Mouse (Mus musculus) cerebellum, adult (tissue): ENCODE data around the gene Spaca4.

Experiments used
- ATAC-seq: cut with Nextera tagmentation; 2 replicates; pipeline ENCODE4 v1.9.2; 2017; ENCODE audit warnings: mild to moderate bottlenecking, moderate library complexity, mixed read lengths; ENCODE audit not compliant: insufficient number of reproducible peaks, low FRiP score, low TSS enrichment

Spaca4 gene

GRCm38 (mm10) chr7:45725713-45726112, at the start of gene Spaca4:
Spaca4 (minus strand) TSS chr7:45725813.
- ATAC-seq, result no peak

- no peak for ATAC-seq
These were observed 49.6 kb upstream of the Spaca4 start for GRCm38 (mm10) chr7:45775237-45775636.

DNA sequence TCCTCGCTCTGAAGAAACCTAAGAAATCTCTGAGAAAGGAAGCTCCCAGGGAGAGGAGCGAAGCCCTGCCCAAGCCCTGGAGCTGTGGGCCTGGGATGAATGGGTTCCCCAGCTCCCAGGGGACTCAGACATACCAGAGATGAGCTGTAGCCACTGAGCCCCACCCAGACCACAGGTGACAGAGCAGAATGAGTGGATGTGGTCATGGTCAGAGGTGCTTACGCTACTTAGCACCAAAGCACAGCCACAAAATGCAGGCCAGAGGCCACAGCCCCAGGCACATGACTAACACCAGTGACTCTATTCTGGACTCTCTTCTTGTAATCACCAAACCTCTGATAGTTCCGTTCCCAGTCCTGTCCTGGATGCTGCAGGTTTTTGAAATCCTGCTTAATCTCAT, 45.5 kb upstream of the Spaca4 start:
- no peak for ATAC-seq

- ATAC-seq, result no peak
These were observed 44.9 kb upstream of the Spaca4 start for GRCm38 (mm10) chr7:45770427-45771082.

DNA sequence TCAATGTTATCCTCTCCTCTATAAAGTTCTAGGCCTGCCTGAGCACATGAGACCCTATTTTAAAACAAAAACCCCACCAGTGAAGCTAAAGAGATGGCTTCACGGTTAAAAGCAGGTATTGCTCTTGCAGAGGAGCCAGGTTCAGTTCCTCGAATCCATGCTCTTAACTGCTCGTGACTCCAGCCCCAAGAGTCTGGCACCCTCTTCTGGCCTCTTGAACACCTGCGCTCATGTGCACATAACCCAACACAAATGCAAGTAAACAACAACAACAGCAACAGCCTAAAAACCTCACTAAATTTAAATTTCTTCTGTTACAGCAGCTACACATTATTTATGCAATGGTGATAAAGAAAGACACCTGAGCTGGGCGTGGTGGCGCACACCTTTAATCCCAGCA, 41.9 kb upstream of the Spaca4 start:
- ATAC-seq, result no peak

DNA sequence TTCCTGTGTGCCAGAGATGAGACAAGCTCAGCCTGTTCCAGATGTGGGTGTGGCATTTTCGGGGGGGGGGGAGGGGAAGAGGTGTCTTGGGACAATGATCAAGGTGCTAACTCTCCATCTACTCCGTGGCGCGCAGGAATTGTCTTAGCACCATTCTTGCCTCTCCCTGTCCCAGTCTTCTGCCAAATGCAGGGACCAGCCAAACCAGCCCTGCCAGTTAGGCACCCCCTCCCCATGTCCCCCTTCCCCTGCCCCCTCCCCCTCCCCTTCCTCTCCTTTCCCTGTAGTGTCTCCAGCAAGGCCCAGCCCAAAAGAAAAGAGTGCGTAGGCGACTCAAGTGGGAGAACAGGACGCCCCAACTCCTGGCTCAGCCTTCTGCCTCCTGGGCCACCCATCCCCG, 41.2 kb upstream of the Spaca4 start:
- ATAC-seq, result no peak

DNA sequence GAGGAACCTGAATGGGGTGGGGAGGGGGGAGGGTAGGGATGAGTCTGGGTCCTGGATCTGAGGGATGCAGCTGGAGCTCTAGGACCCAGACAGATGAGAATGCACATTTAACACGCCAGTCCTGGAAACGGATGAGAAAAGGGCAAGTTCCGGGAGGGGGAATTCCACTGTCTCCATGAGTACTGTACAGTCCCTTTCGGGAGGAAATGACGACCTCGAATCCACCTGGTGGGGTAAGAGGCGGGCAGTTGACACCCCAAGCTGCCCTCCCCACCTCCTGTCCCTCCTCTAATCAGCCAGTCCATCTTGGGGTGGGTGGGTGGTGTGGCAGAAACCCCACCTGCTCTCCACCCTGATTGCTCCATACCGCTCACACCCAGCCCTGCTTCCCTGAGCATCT, 40.4 kb upstream of the Spaca4 start:
- no peak for ATAC-seq

- no peak for ATAC-seq
These were observed 34.5 kb upstream of the Spaca4 start for GRCm38 (mm10) chr7:45760151-45760550.

DNA sequence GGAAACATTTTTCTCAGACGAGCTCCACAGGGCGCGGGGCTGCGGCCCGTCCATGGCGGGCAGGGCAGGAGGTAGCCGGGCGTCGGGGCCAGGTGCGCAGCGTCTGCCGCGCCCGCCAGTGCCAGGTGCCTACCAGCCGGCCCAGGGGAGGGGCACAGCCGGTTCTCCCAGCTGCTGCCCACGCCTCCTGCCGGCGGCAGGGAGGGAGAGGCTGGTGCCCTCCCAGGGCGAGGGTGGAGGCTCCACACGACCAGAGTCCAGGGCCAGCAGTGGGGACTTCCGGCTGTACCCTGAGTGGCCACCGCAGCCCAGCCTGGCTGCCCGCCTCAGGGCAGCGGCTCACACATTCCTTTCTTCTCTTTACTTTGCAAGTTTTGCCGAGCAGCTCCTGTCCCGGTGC, 33.8 kb upstream of the Spaca4 start:
- no peak for ATAC-seq

GRCm38 (mm10) chr7:45755703-45756102, 30.1 kb upstream of the Spaca4 start:
- ATAC-seq, result no peak

DNA sequence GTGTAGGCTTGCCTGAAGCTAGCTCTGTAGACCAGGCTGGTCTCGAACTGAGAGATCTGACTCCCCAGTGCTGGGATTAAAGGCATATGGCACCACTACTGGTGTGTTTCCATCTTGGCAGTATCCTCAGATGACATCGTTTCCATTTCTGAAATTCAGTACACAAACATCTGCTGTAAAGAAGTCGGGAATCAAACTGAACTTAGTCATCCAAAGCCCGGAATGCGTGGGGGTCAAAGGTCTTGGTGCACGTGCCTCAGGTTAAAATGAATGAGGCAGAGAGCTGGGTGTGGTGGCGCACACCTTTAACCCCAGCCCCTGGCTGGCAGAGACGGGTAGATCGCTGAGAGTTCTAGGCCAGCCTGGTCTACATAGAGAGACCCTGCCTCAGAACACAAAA, 24.5 kb upstream of the Spaca4 start:
- ATAC-seq, result no peak

DNA sequence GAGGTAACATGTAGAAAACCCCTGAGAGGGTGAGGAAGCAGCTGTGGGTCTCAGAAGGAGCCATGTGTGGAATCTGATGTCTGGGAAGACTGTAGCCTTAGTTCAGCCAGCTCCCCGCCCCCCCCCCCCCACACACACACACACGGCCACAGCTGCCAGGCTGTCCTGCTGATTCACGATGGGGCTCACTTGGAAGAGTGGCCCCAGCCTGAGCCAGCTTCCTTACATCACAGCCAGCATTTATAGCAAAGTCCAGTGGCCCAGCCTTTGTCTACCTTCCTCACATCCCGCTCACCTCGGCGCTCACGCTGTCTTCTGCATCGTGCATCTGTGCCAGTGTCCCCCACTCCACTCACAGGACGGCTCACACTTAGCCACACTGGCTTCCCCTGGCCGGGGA, 23.8 kb upstream of the Spaca4 start:
- no peak for ATAC-seq

GRCm38 (mm10) chr7:45748110-45748509, 22.5 kb upstream of the Spaca4 start:
- no peak for ATAC-seq

DNA sequence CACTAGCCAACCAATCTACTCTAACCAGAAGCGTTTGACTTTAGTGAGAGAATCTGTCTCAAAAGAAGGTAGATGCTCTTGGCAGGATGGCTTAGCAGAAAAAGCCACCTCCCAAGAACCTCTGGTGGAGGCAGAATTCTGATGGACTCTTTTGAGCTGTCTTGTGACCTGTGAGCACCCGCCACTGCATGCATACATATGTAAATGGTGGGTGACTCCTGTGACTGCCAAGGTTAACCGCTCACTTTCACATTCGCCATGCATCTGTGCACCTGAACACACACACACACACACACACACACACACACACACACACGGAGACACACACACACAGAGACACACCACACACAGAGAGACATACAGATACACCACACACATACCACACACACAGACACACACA, 21.8 kb upstream of the Spaca4 start:
- no peak for ATAC-seq

GRCm38 (mm10) chr7:45746518-45746917, 20.9 kb upstream of the Spaca4 start:
- no peak for ATAC-seq

- ATAC-seq, result no peak
These were observed 18.8 kb upstream of the Spaca4 start for GRCm38 (mm10) chr7:45744387-45744786.

DNA sequence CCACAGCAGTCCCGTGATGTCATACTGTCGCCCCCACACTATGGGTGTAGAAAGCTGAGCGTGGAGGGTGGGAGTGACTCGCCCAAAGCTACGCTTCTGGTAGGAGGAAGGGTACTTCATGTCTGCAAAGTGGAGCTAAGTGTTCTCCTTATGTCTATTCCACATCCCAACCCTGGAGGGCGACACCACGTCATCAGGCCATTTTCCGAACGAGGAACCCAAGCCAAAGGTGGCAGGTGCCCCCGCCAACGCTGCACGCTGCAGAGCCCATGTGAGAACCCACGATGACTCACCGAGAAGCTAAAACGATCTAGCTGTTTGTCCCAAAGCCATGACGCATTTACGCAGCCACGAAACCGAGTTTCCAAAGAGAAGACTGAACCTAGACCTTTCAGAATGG, 16.7 kb upstream of the Spaca4 start:
- no peak for ATAC-seq

- ATAC-seq, result no peak; the same call in 1 of the 2 replicates
These were observed 16.2 kb upstream of the Spaca4 start for GRCm38 (mm10) chr7:45741777-45742176.

DNA sequence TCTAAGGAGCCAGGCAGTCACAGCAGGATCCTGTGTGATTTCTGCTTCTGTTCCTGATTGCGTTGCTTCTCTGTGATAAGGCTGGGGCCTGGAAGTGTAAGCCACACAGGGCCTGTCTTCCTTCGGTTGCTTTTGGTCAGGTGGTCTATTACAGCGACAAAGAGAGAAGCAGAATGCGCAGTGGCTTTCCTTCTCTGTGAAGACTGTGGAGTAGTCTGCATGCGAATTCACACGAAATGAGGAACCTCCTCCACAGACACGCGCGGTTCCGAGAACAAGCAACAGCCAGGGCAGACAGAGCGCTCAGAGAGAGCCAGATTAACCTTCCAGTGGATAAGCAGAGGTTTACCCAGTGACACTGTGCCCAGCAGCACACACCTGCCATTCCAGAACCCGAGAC, 15.7 kb upstream of the Spaca4 start:
- no peak for ATAC-seq

DNA sequence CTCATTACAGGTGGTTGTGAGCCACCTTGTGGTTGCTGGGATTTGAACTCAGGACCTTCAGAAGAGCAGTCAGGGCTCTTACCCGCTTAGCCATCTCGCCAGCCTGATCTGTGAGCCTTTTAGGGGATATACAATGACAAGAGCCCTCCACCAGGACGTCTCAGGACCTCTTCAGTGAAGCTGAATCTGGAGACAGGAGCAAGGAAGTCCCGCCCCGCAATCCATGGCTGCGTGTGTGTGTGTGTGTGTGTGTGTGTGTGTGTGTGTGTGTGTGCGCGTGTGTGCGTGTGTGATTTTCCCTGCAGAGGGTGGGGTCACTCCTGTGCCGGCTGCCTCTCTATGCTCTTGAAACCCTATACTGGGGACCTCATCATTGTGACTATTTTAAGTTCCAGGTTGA, 14.2 kb upstream of the Spaca4 start:
- ATAC-seq, result no peak

DNA sequence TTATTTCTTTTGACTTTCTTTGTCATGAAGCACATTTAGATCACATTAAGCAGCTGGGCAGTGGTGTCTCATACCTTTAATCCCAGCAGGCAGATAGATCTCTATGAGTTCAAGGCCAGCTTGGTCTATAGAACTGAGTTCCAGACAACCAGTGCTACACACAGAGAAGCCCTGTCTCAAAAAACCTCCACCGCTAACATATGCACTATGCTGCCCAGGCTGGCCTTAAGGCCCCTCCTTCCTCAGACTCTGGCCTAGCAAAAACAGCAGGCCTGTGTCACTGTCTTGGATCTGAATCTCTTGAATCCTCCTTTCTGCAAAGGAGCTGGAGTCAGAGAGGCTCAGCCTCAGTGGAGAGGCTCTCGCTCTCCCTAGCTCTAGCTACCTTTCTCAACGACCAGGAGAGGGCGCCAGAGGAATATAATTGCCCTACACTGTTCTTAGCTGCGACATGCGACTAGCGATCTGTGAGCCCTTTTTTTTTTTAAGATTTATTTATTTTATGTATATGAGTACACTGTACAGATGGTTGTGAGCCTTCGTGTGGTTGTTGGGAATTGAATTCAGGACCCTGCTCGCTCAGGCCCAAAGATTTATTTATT, 13.7 kb upstream of the Spaca4 start:
- ATAC-seq, result no peak

DNA sequence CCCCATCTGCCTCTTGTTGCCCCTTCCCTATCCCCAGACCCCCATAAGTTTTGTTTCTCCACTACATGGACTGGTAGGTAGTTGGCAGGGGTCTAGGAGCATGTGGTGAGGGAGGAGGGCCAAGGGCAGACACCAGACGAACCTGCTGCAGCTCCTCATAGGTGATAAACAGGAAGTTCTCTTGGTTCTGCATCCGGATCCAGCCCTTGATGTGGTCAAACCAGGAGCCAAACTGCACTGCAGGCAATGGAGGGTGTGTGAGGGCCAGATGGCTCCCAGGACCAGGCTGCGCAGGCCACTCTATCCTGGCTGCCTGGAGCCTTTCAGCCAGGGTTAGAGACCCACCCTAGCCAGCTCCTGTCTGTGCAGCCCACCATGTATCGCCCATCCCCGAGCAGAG, 7.9 kb upstream of the Spaca4 start:
- ATAC-seq, result no peak
